Mouse (Mus musculus): Measurements from ENCODE around the gene Stard7. TPM values are rescaled to one million over a fixed set of nuclear protein-coding genes. Genes with fewer than 3 reads are reported as not detected.

Gene Stard7
- total RNA-seq, 2 experiments from 2014 or later = 99.8 to 104 TPM

GRCm38 (mm10) chr2:127347147-127347985 is 77.3 kb downstream of the Stard7 start:
- DNase-seq (ENCODE audit: low spot score in 2 of 2) = no peak

Other genes starting within 250 kb of the Stard7 start
- gene Blvra, start 199.6 kb upstream of the Stard7 start, total RNA-seq (2021) = 10 to 100 TPM; 20.9 to 23.3 TPM
- 1 to 10 TPM in 1 of 2 experiments, under 1 TPM in 1; 0.45 to 1.2 TPM for gene Ncaph, start 136.3 kb upstream of the Stard7 start, total RNA-seq (2021)
- 1 to 10 TPM; 2.5 to 3.0 TPM for gene Itpripl1, start 126.8 kb upstream of the Stard7 start, total RNA-seq (2021)
- gene 1810024B03Rik, start 61.9 kb upstream of the Stard7 start, total RNA-seq (2021) = 1 to 10 TPM in 1 of 2 experiments, under 1 TPM in 1; 0.37 to 1.3 TPM
- gene Snrnp200, start 61.8 kb upstream of the Stard7 start, total RNA-seq (2021) = 10 to 100 TPM; 94.5 to 95.2 TPM
- gene Ciao1, start 22.4 kb upstream of the Stard7 start, total RNA-seq (2021) = 10 to 100 TPM; 72.8 to 81.6 TPM
- gene Tmem127, start 22.3 kb upstream of the Stard7 start, total RNA-seq (2021) = 10 to 100 TPM; 73.5 to 75.8 TPM
- gene Dusp2, start 65.9 kb downstream of the Stard7 start, total RNA-seq (2021) = 1 to 10 TPM in 1 of 2 experiments, under 1 TPM in 1; 0.91 to 1.4 TPM
- gene Astl, start 68.4 kb downstream of the Stard7 start, total RNA-seq (2021) = not detected
- under 1 TPM; 0.10 to 0.12 TPM for gene Adra2b, start 93.0 kb downstream of the Stard7 start, total RNA-seq (2021)
- gene Gpat2, start 155.0 kb downstream of the Stard7 start, total RNA-seq (2021) = under 1 TPM in 1 of 2 experiments, not detected in 1; 0.42 TPM
- 10 to 100 TPM; 14.7 to 19.0 TPM for gene Fahd2a, start 174.3 kb downstream of the Stard7 start, total RNA-seq (2021)